Mouse (Mus musculus) layer of hippocampus, adult 8-10 months (tissue): Measurements from ENCODE around the gene Ppargc1a. TPM values are rescaled to one million over a fixed set of nuclear protein-coding genes. Genes with fewer than 3 reads are reported as not detected.

Experiments
- DNase-seq, 2 experiments: peaks; one replicate each; pipeline ENCODE4 v3.0.0; 2022; ENCODE audit warnings: low spot score in 2 of 2
- total RNA-seq, 4 experiments: library from RNA; stranded (reverse); gene quantifications; 2 replicates each; pipeline ENCODE4 v1.2.4; 2022

The Ppargc1a gene
- total RNA-seq, 4 experiments from 2014 or later: 41.9 to 55.3 (median 50.2) TPM

- DNase-seq: no peak
Observed at GRCm38 (mm10) chr5:51426406-51426805, 141.1 kb downstream of the Ppargc1a start.

- no peak for DNase-seq
Observed at GRCm38 (mm10) chr5:51416377-51416776, 151.1 kb downstream of the Ppargc1a start.

GRCm38 (mm10) chr5:51415456-51415855 is 152.1 kb downstream of the Ppargc1a start:
- no peak for DNase-seq

GRCm38 (mm10) chr5:51412303-51413117 is 155.0 kb downstream of the Ppargc1a start:
- no peak for DNase-seq

- DNase-seq: no peak
Observed at GRCm38 (mm10) chr5:51410006-51410405, 157.5 kb downstream of the Ppargc1a start.

- no peak for DNase-seq
Observed at GRCm38 (mm10) chr5:51406406-51406805, 161.1 kb downstream of the Ppargc1a start.
